ENCODE assay signal across 8 mouse cellular contexts in the genomic region with DNA sequence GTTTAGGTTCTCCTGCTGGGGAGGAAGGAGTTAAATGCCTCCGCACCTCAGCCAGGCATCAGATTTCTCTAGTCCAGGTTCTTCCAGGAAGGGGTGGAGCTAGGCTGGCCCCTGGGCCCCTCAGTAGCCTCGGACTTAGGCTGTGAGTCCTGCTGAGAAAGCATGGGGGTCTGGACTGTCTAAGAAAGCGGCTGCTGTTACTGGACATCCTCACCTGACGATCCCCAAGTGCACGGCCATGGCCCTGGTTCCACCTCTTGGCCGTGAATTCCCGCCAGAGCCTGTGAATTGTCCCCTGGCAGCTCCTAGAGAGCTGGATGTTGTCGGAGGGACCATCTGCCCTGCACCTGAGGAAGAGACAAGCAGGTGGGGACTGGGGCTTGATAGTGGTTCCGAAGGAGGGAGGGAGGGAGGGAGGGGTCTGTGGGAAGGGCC. TPM values are rescaled to one million over a fixed set of nuclear protein-coding genes. Genes with fewer than 3 reads are reported as not detected.
DNase-seq lines count a peak whose midpoint lies in the region; ATAC-seq lines count a peak whose summit lies in the region.

A gene (plus strand): TSS at position 87 of the 435 bp plus-strand sequence.

- peak; percentile 67 for DNase-seq in forebrain, embryonic 11.5 days (ENCODE audit: low spot score)
- DNase-seq in ES-CJ7 (ENCODE audit: low read depth, low spot score) = peak; percentile 54
- DNase-seq in limb, embryonic 11.5 days (ENCODE audit: low spot score) = peak; percentile 77
- no peak for DNase-seq in Muller cell, postnatal 12 days (ENCODE audit: inconsistent ontology term)
- no peak for DNase-seq in urinary bladder, adult 2 months (ENCODE audit: low spot score)

- peak within 1 kb of the TSS; percentile 27 for H3K4me3 ChIP-seq in forebrain, embryonic 11.5 days (ENCODE audit: low read depth, low read length)
- no peak within 1 kb of the TSS for H3K4me3 ChIP-seq in forebrain, embryonic 15.5 days
- H3K4me3 ChIP-seq in embryonic facial prominence, embryonic 13.5 days = peak within 1 kb of the TSS; percentile 55
- peak within 1 kb of the TSS; percentile 57 for H3K4me3 ChIP-seq in limb, embryonic 11.5 days (ENCODE audit: low read depth, low read length)
- peak within 1 kb of the TSS; percentile 44 for H3K4me3 ChIP-seq in stomach, embryonic 15.5 days (replicated peaks)

- H3K27ac ChIP-seq in forebrain, embryonic 11.5 days (ENCODE audit: low read depth, low read length) = no peak within 1 kb of the TSS
- H3K27ac ChIP-seq in forebrain, embryonic 15.5 days (replicated peaks) = no peak within 1 kb of the TSS
- H3K27ac ChIP-seq in embryonic facial prominence, embryonic 13.5 days = peak within 1 kb of the TSS; percentile 64
- peak within 1 kb of the TSS; percentile 82 for H3K27ac ChIP-seq in limb, embryonic 11.5 days (replicated peaks; ENCODE audit: low read depth, low read length)
- H3K27ac ChIP-seq in stomach, embryonic 15.5 days = peak within 1 kb of the TSS; percentile 61

- no peaks in the 10 kb centered on the region for H3K9me3 ChIP-seq in forebrain, embryonic 11.5 days (ENCODE audit: control insufficient read depth, low read length)
- no peaks in the 10 kb centered on the region for H3K9me3 ChIP-seq in forebrain, embryonic 15.5 days
- no peaks in the 10 kb centered on the region for H3K9me3 ChIP-seq in embryonic facial prominence, embryonic 13.5 days
- H3K9me3 ChIP-seq in limb, embryonic 11.5 days (ENCODE audit: control insufficient read depth, low read length) = no peaks in the 10 kb centered on the region; the same call in 1 of the 2 replicates
- H3K9me3 ChIP-seq in stomach, embryonic 15.5 days = no peaks in the 10 kb centered on the region

- peak within 1 kb of the TSS; percentile 41 for H3K9ac ChIP-seq in forebrain, embryonic 11.5 days (ENCODE audit: low read length)
- no peak within 1 kb of the TSS for H3K9ac ChIP-seq in forebrain, embryonic 15.5 days (replicated peaks)
- H3K9ac ChIP-seq in embryonic facial prominence, embryonic 13.5 days = peak within 1 kb of the TSS; percentile 76
- peak within 1 kb of the TSS; percentile 73 for H3K9ac ChIP-seq in limb, embryonic 11.5 days (ENCODE audit: low read length)
- peak within 1 kb of the TSS; percentile 39 for H3K9ac ChIP-seq in stomach, embryonic 15.5 days

- 0 out of 2 replicates have a peak, but pooled peaks have one; percentile 55 for ATAC-seq in forebrain, embryonic 11.5 days (replicated peaks; ENCODE audit: low FRiP score)
- ATAC-seq in forebrain, embryonic 15.5 days (replicated peaks) = no peak
- peak; percentile 40; the same call in 1 of the 2 replicates for ATAC-seq in embryonic facial prominence, embryonic 13.5 days (ENCODE audit: insufficient number of reproducible peaks, insufficient read depth, low FRiP score, low TSS enrichment, low read depth)
- ATAC-seq in limb, embryonic 11.5 days (ENCODE audit: insufficient number of reproducible peaks, low FRiP score, low TSS enrichment, low read depth) = peak; percentile 75
- peak; percentile 76; the same call in 1 of the 2 replicates for ATAC-seq in stomach, embryonic 15.5 days (ENCODE audit: insufficient read depth, low FRiP score, low read depth)

- no peaks in the 10 kb centered on the region; the same call in 1 of the 2 replicates for H3K36me3 ChIP-seq in forebrain, embryonic 11.5 days (ENCODE audit: control insufficient read depth, insufficient read depth, low read length)
- H3K36me3 ChIP-seq in forebrain, embryonic 15.5 days = 0 out of 2 replicates have a peak, but pooled peaks cover 3% of the 10 kb centered on the region
- peaks cover 39% of the 10 kb centered on the region for H3K36me3 ChIP-seq in embryonic facial prominence, embryonic 13.5 days
- peaks cover 3% of the 10 kb centered on the region for H3K36me3 ChIP-seq in limb, embryonic 11.5 days (ENCODE audit: control insufficient read depth, insufficient read depth, low read length)
- no peaks in the 10 kb centered on the region for H3K36me3 ChIP-seq in stomach, embryonic 15.5 days

- peak within 1 kb of the TSS; percentile 43 for H3K4me2 ChIP-seq in forebrain, embryonic 11.5 days (ENCODE audit: low read depth, low read length, severe bottlenecking)
- no peak within 1 kb of the TSS for H3K4me2 ChIP-seq in forebrain, embryonic 15.5 days (replicated peaks)
- peak within 1 kb of the TSS; percentile 63 for H3K4me2 ChIP-seq in embryonic facial prominence, embryonic 13.5 days
- H3K4me2 ChIP-seq in limb, embryonic 11.5 days (ENCODE audit: low read depth, severe bottlenecking) = peak within 1 kb of the TSS; percentile 77
- H3K4me2 ChIP-seq in stomach, embryonic 15.5 days = peak within 1 kb of the TSS; percentile 46

- 1% methylated on average over 9 of the region's 9 CpGs for WGBS in forebrain, embryonic 11.5 days
- under 1% methylated on average over 9 of the region's 9 CpGs for WGBS in forebrain, embryonic 15.5 days
- WGBS in embryonic facial prominence, embryonic 13.5 days = 1% methylated on average over 9 of the region's 9 CpGs
- under 1% methylated on average over 9 of the region's 9 CpGs for WGBS in limb, embryonic 11.5 days
- WGBS in stomach, embryonic 15.5 days = 6% methylated on average over 9 of the region's 9 CpGs

- no peaks in the 10 kb centered on the region for H3K27me3 ChIP-seq in forebrain, embryonic 11.5 days (ENCODE audit: control insufficient read depth, insufficient read depth, low read length)
- H3K27me3 ChIP-seq in forebrain, embryonic 15.5 days = no peaks in the 10 kb centered on the region
- H3K27me3 ChIP-seq in embryonic facial prominence, embryonic 13.5 days = no peaks in the 10 kb centered on the region
- no peaks in the 10 kb centered on the region for H3K27me3 ChIP-seq in limb, embryonic 11.5 days (ENCODE audit: control insufficient read depth, insufficient read depth, low read length)
- H3K27me3 ChIP-seq in stomach, embryonic 15.5 days (replicated peaks) = no peaks in the 10 kb centered on the region

- H3K4me1 ChIP-seq in forebrain, embryonic 11.5 days (replicated peaks; ENCODE audit: control insufficient read depth, insufficient read depth, low read length) = peaks cover 6% of the 10 kb centered on the region; the same call in 1 of the 2 replicates
- H3K4me1 ChIP-seq in forebrain, embryonic 15.5 days = peaks cover 8% of the 10 kb centered on the region
- peaks cover 30% of the 10 kb centered on the region for H3K4me1 ChIP-seq in embryonic facial prominence, embryonic 13.5 days
- peaks cover 17% of the 10 kb centered on the region for H3K4me1 ChIP-seq in limb, embryonic 11.5 days (ENCODE audit: control insufficient read depth, insufficient read depth, low read length)
- 0 out of 2 replicates have a peak, but pooled peaks cover 4% of the 10 kb centered on the region for H3K4me1 ChIP-seq in stomach, embryonic 15.5 days

RNA-seq across cellular contexts. Expression of the gene that starts here (rescaled TPM):
- 29.2 and 30.2 TPM in 2 replicates for polyA plus RNA-seq in forebrain, embryonic 11.5 days (2014; fragmentation: Nextera tagmentation; extraction: Ambion mirVana)
- polyA plus RNA-seq in forebrain, embryonic 15.5 days (2015; fragmentation: Nextera tagmentation; extraction: Ambion mirVana) = 7.3 and 9.0 TPM in 2 replicates
- polyA plus RNA-seq in embryonic facial prominence, embryonic 13.5 days (2015; fragmentation: Nextera tagmentation; extraction: Ambion mirVana) = 54.6 and 59.4 TPM in 2 replicates
- polyA plus RNA-seq in limb, embryonic 11.5 days (2014; fragmentation: Nextera tagmentation; extraction: Ambion mirVana) = 72.3 and 75.3 TPM in 2 replicates
- 65.2 and 73.8 TPM in 2 replicates for polyA plus RNA-seq in stomach, embryonic 15.5 days (2015; fragmentation: Nextera tagmentation; extraction: Ambion mirVana)
- polyA plus RNA-seq in urinary bladder, adult 2 months (2012; rRNA removed) = 5.4 and 9.1 TPM in 2 replicates

Comparison
In these comparisons a context has a peak if more than half of its experiments do, and no peak if none do; other contexts are left out.
1. DNase-seq: peak in forebrain, embryonic 11.5 days (single experiment), ES-CJ7 (single experiment) and limb, embryonic 11.5 days (single experiment); none in Muller cell, postnatal 12 days (single experiment) and urinary bladder, adult 2 months (single experiment).
2. H3K27ac ChIP-seq: peak in embryonic facial prominence, embryonic 13.5 days (single experiment), limb, embryonic 11.5 days (single experiment) and stomach, embryonic 15.5 days (single experiment); none in forebrain, embryonic 11.5 days (single experiment) and forebrain, embryonic 15.5 days (single experiment).